Mouse (Mus musculus): ENCODE measurements at regions not wholly inside any gene's neighbourhood (a gene's known extent, or its start where the extent isn't known, plus 50 kb on each side); places are given as distances from the start of the nearest gene placed in this dataset.

- no peaks in the 10 kb centered on the region for H3K36me3 ChIP-seq (ENCODE audit: insufficient read depth, low read length)
- H3K9ac ChIP-seq (replicated peaks; ENCODE audit: low read length, poor library complexity, severe bottlenecking): no peak overlapping the region
- no peaks in the 10 kb centered on the region for H3K27me3 ChIP-seq (ENCODE audit: insufficient read depth, low read length)
- H3K4me1 ChIP-seq (ENCODE audit: insufficient read depth, low read length): no peaks in the 10 kb centered on the region
- no peaks in the 10 kb centered on the region for H3K9me3 ChIP-seq (ENCODE audit: low read length)
- DNase-seq (ENCODE audit: low spot score) (no peak), ATAC-seq (ENCODE audit: low FRiP score) (no peak)
- no peak overlapping the region for H3K4me2 ChIP-seq (ENCODE audit: low read depth, low read length, poor library complexity, severe bottlenecking)
- no peak overlapping the region for H3K4me3 ChIP-seq (ENCODE audit: low read depth, low read length)
- TF ChIP-seq CTCF (IDR thresholded peaks at IDR 0.05): no peak
- no peak overlapping the region for H3K27ac ChIP-seq (ENCODE audit: low read depth, low read length)
Measured at GRCm38 (mm10) chr3:60768996-60769395, 233.6 kb upstream of the P2ry1 start.

GRCm38 (mm10) chr3:60771866-60772265 lies 230.7 kb upstream of the P2ry1 start:
- H3K4me1 ChIP-seq (ENCODE audit: insufficient read depth, low read length): no peaks in the 10 kb centered on the region
- no peak overlapping the region for H3K27ac ChIP-seq (ENCODE audit: low read depth, low read length)
- H3K9me3 ChIP-seq (ENCODE audit: low read length): no peaks in the 10 kb centered on the region
- H3K36me3 ChIP-seq (ENCODE audit: insufficient read depth, low read length): no peaks in the 10 kb centered on the region
- no peak overlapping the region for H3K9ac ChIP-seq (replicated peaks; ENCODE audit: low read length, poor library complexity, severe bottlenecking)
- ATAC-seq (ENCODE audit: low FRiP score) (no peak), DNase-seq (ENCODE audit: low spot score) (no peak)
- no peaks in the 10 kb centered on the region for H3K27me3 ChIP-seq (ENCODE audit: insufficient read depth, low read length)
- no peak for TF ChIP-seq CTCF (IDR thresholded peaks at IDR 0.05)
- no peak overlapping the region for H3K4me2 ChIP-seq (ENCODE audit: low read depth, low read length, poor library complexity, severe bottlenecking)
- 79% methylated on average over 4 of the region's 4 CpGs for WGBS
- H3K4me3 ChIP-seq (ENCODE audit: low read depth, low read length): no peak overlapping the region

DNA sequence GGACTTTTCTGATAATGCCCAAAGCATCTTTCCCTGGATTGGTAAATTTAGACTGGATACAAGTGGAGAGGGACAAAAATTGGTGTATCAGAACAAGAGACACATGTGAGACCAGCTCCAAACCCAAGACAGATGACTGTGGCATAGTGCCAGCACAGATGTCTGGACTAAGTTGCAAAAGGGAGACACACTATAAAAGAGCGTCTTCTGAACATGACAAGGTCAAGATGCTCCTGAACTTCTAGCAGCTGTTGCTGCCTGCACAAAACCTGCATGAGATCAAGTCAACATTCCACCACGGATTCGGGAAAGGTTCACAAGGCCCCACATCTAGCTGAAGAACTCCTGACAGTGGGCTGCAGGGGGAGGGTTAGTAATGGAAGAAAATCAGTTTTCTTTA lies 229.2 kb upstream of the P2ry1 start:
- Histone ChIP-seq H3K27ac (ENCODE audit: low read depth, low read length) (no peak overlapping the region), H3K36me3 (ENCODE audit: insufficient read depth, low read length) (no peaks in the 10 kb centered on the region), H3K4me1 (ENCODE audit: insufficient read depth, low read length) (no peaks in the 10 kb centered on the region), H3K27me3 (ENCODE audit: insufficient read depth, low read length) (no peaks in the 10 kb centered on the region), H3K4me2 (ENCODE audit: low read depth, low read length, poor library complexity, severe bottlenecking) (no peak overlapping the region), H3K9me3 (ENCODE audit: low read length) (no peaks in the 10 kb centered on the region), H3K9ac (replicated peaks; ENCODE audit: low read length, poor library complexity, severe bottlenecking) (no peak overlapping the region), H3K4me3 (ENCODE audit: low read depth, low read length) (no peak overlapping the region)
- WGBS: 81% methylated on average over 3 of the region's 3 CpGs
- DNase-seq (ENCODE audit: low spot score): no peak
- no peak for TF ChIP-seq CTCF (IDR thresholded peaks at IDR 0.05)
- ATAC-seq (ENCODE audit: low FRiP score): no peak

DNA sequence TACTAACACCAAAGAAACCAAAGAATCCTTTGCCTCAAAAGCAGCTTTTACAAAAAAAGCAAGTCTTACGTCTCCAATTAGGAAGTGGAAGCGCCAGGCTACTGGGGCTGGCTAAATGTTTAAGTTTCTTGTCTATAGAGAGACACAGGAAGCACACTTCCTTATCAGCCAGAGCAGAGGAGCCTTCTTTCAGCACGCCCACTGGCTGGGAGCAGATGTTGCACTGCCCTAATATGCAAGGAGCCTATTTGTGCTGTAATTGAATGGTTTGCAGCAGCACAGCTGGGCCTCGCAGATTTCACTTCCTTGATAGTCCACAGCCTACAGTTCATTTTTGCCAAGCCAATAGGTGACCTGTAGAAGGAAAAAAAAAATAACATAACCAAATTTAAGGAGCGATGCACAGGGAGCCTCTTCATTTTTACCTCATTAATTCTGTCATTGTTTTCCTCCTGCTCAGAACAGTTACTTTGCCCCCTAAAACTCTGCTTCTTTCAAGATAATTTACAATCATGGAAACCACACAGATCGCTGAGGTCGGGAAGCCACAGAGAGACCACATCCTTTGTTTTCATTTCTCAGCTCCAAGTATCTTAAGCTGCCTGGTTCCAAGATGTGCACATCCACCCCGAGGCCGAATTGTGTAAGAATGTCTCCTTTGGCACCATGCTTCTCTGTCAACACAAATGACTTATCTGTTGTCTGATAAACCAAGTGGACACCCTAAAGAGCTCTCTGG lies 217.3 kb upstream of the P2ry1 start:
- WGBS: 74% methylated on average over 9 of the region's 9 CpGs
- Histone ChIP-seq H3K9me3 (ENCODE audit: low read length) (no peaks in the 10 kb centered on the region), H3K27me3 (ENCODE audit: insufficient read depth, low read length) (no peaks in the 10 kb centered on the region), H3K4me1 (ENCODE audit: insufficient read depth, low read length) (no peaks in the 10 kb centered on the region), H3K27ac (ENCODE audit: low read depth, low read length) (no peak overlapping the region), H3K4me2 (ENCODE audit: low read depth, low read length, poor library complexity, severe bottlenecking) (no peak overlapping the region), H3K4me3 (ENCODE audit: low read depth, low read length) (no peak overlapping the region), H3K36me3 (ENCODE audit: insufficient read depth, low read length) (no peaks in the 10 kb centered on the region), H3K9ac (replicated peaks; ENCODE audit: low read length, poor library complexity, severe bottlenecking) (no peak overlapping the region)
- TF ChIP-seq CTCF (IDR thresholded peaks at IDR 0.05): no peak
- DNase-seq (ENCODE audit: low spot score) (no peak), ATAC-seq (ENCODE audit: low FRiP score) (no peak)

DNA sequence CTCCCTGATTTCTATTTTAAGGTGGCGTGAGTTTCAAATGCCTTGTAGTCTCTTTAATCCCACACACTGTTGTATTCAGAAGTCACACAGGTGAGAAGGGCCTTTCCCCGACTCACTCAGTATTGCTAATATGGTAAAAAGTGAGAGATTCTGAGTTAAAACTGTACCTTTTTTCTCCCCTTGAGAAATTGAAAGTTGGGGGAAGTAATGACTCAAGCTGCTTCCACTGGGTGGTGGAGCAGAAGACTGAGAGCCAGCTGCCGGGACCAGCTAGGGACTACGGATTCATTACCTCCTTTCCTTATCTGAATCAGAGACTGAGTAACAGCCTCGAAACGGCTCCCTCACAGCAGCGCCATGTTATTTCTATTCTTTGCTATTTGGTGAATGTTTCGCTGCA lies 214.6 kb upstream of the P2ry1 start:
- H3K9ac ChIP-seq (replicated peaks; ENCODE audit: low read length, poor library complexity, severe bottlenecking): no peak overlapping the region
- H3K9me3 ChIP-seq (ENCODE audit: low read length): no peaks in the 10 kb centered on the region
- no peak for TF ChIP-seq CTCF (IDR thresholded peaks at IDR 0.05)
- H3K4me3 ChIP-seq (ENCODE audit: low read depth, low read length): no peak overlapping the region
- H3K4me2 ChIP-seq (ENCODE audit: low read depth, low read length, poor library complexity, severe bottlenecking): no peak overlapping the region
- no peak for DNase-seq (ENCODE audit: low spot score)
- H3K27ac ChIP-seq (ENCODE audit: low read depth, low read length): no peak overlapping the region
- 71% methylated on average over 8 of the region's 8 CpGs for WGBS
- no peaks in the 10 kb centered on the region for H3K4me1 ChIP-seq (ENCODE audit: insufficient read depth, low read length)
- ATAC-seq (ENCODE audit: low FRiP score): no peak
- no peaks in the 10 kb centered on the region for H3K27me3 ChIP-seq (ENCODE audit: insufficient read depth, low read length)
- no peaks in the 10 kb centered on the region for H3K36me3 ChIP-seq (ENCODE audit: insufficient read depth, low read length)

- Histone ChIP-seq H3K4me1 (ENCODE audit: insufficient read depth, low read length) (no peaks in the 10 kb centered on the region), H3K9me3 (ENCODE audit: low read length) (no peaks in the 10 kb centered on the region), H3K27ac (ENCODE audit: low read depth, low read length) (no peak overlapping the region), H3K4me3 (ENCODE audit: low read depth, low read length) (no peak overlapping the region), H3K36me3 (ENCODE audit: insufficient read depth, low read length) (no peaks in the 10 kb centered on the region), H3K4me2 (ENCODE audit: low read depth, low read length, poor library complexity, severe bottlenecking) (no peak overlapping the region), H3K27me3 (ENCODE audit: insufficient read depth, low read length) (no peaks in the 10 kb centered on the region), H3K9ac (replicated peaks; ENCODE audit: low read length, poor library complexity, severe bottlenecking) (no peak overlapping the region)
- no peak for TF ChIP-seq CTCF (IDR thresholded peaks at IDR 0.05)
- DNase-seq (ENCODE audit: low spot score) (no peak), ATAC-seq (ENCODE audit: low FRiP score) (no peak)
- WGBS: 84% methylated on average over 4 of the region's 4 CpGs
Measured at GRCm38 (mm10) chr3:60789441-60789840, 213.2 kb upstream of the P2ry1 start.

Measured in midbrain, postnatal 0 days (tissue).